Mouse (Mus musculus) testis, adult 2 months (tissue): ENCODE results near the gene Gmppb. TPM values are rescaled to one million over a fixed set of nuclear protein-coding genes. Genes with fewer than 3 reads are reported as not detected.

ENCODE experiments used
- H3K27ac ChIP-seq: fragments of 200-500 bp; 2 replicates; pipeline ENCODE4 v1.5.1; 2012; ENCODE audit warnings: low read depth, low read length; ENCODE audit not compliant: control insufficient read depth, insufficient read depth
- H3K27me3 ChIP-seq: fragments of 200-500 bp; 2 replicates; pipeline ENCODE4 v1.6.1; 2012; ENCODE audit warnings: mild to moderate bottlenecking, low read length, moderate library complexity; ENCODE audit not compliant: control insufficient read depth, insufficient read depth
- H3K36me3 ChIP-seq: fragments of 200-500 bp; 2 replicates; pipeline ENCODE4 v1.6.1; 2012; ENCODE audit warnings: mild to moderate bottlenecking, low read length; ENCODE audit not compliant: control insufficient read depth, insufficient read depth
- H3K4me1 ChIP-seq: fragments of 200-500 bp; 2 replicates; pipeline ENCODE4 v1.6.1; 2012; ENCODE audit warnings: low read length; ENCODE audit not compliant: control insufficient read depth, insufficient read depth
- H3K4me3 ChIP-seq: fragments of 200-500 bp; 2 replicates; pipeline ENCODE4 v1.5.1; 2012; ENCODE audit warnings: low read depth, mild to moderate bottlenecking, low read length, moderate library complexity, mixed read lengths; ENCODE audit not compliant: control insufficient read depth
- CTCF ChIP-seq: fragments of 200-500 bp; IDR thresholded peaks from 2 replicates; pipeline ENCODE4 v1.5.1; 2012; ENCODE audit warnings: low read depth, mild to moderate bottlenecking, inconsistent platforms, low read length, moderate library complexity; ENCODE audit not compliant: control insufficient read depth, insufficient read depth, insufficient replicate concordance
- POLR2A ChIP-seq: fragments of 200-500 bp; IDR thresholded peaks from 2 replicates; pipeline ENCODE4 v1.6.1; 2012; ENCODE audit warnings: low read depth, mild to moderate bottlenecking, inconsistent platforms, low read length, moderate library complexity; ENCODE audit not compliant: control insufficient read depth
- polyA plus RNA-seq: library from polyadenylated mRNA; depleted of rRNA; stranded (reverse); fragments of >200 nt; gene quantifications from 2 replicates; pipeline ENCODE4 v1.2.3, GENCODE M21; 2012

Gene Gmppb
- polyA plus RNA-seq, 1 experiment, result 21.6 TPM

DNA sequence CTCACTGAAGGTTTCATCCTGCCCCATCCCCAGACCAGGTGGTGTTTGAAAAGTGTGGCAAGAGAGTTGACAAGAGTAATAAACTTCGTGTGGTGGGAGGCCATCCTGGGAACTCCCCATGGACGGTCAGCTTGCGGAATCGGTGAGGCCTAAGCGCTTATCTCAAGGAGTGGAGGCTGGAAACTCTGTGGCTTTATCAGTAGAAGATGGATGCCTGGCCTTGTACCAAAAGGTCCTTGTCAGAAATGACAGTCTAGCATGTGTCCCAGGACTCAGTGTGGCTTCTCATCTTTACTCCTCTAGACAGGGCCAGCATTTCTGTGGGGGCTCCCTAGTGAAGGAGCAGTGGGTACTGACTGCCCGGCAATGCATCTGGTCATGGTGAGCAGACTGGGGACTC, 34.5 kb downstream of the Gmppb start:
- no peak for TF ChIP-seq CTCF
- TF ChIP-seq POLR2A, result no peak
- no peak overlapping the region for H3K27ac ChIP-seq
- H3K4me3 ChIP-seq, result no peak overlapping the region
- no peaks in the 10 kb centered on the region for H3K27me3 ChIP-seq
- H3K4me1 ChIP-seq, result peaks cover 15% of the 10 kb centered on the region
- no peaks in the 10 kb centered on the region for H3K36me3 ChIP-seq

DNA sequence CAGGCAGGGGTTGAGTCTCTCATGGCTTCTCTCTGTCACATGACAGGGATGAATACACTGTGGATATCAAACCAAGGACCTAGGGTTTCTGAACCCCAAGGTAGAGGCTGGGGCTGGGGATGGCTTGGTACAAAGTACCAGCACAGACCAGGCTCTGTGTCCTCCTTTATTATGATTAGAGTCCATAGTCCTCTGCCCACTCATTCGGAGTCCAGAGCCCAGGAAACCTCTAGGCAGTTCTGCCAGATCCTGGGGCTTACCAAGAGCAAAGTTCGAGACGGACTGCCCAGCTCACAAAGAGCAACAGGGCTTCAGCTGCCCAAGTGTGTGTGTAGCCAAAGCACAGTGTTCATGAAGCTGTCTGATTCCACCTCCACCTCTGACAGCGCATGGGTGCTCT, 36.2 kb downstream of the Gmppb start:
- no peak overlapping the region for H3K27ac ChIP-seq
- peaks cover 8% of the 10 kb centered on the region for H3K4me1 ChIP-seq
- TF ChIP-seq POLR2A (no peak), CTCF (no peak)
- H3K36me3 ChIP-seq, result no peaks in the 10 kb centered on the region
- H3K4me3 ChIP-seq, result no peak overlapping the region
- no peaks in the 10 kb centered on the region for H3K27me3 ChIP-seq

DNA sequence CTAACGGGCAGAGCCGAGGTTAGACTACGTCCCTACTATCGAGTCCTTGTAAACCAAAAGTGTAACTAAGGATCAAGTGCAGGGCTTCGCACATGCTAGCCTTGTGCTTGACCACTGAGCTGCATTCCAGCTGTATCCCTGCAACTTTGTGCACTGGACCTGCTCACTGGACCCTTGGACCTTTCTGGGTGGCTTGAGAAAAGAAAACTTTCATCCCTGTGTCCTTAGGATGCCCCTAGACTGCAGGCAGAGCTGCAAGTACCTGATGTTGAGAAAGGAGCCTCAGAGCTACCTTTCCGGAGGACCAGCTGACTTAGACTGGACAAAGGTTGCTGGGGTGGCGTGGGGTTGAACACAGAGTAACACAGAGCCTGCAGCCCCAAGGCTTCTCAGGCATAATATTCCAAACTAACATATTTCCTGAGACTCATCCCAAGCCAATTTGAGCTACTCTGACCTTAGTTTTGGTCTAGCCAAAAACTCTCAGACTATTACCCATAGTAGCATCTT, 41.6 kb downstream of the Gmppb start:
- Histone ChIP-seq H3K36me3 (no peaks in the 10 kb centered on the region), H3K4me1 (peaks cover 17% of the 10 kb centered on the region), H3K27me3 (no peaks in the 10 kb centered on the region), H3K27ac (no peak overlapping the region), H3K4me3 (no peak overlapping the region)
- TF ChIP-seq CTCF (no peak), POLR2A (no peak)

DNA sequence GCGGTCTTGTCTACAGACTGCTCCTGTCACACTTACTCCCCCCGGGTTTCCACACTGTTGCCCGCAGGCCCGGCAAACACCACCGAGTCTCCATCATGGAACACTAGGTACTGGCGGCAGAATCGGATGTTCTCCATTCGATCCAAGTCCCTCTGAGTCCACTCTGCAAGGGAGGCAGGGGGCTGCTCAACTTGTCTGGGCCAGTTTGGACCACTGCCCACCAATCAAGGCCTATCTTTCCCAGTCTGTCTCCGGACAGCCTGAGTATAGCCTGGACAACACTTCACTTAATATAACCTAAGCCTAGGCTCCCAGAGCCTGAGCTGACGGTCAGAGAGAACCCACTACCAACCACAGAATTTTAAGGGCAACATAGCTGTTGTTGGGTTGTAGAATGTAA, 44.5 kb downstream of the Gmppb start:
- no peak overlapping the region for H3K27ac ChIP-seq
- H3K27me3 ChIP-seq, result no peaks in the 10 kb centered on the region
- no peak overlapping the region for H3K4me3 ChIP-seq
- H3K36me3 ChIP-seq, result no peaks in the 10 kb centered on the region
- TF ChIP-seq POLR2A (no peak), CTCF (no peak)
- H3K4me1 ChIP-seq, result peaks cover 17% of the 10 kb centered on the region

DNA sequence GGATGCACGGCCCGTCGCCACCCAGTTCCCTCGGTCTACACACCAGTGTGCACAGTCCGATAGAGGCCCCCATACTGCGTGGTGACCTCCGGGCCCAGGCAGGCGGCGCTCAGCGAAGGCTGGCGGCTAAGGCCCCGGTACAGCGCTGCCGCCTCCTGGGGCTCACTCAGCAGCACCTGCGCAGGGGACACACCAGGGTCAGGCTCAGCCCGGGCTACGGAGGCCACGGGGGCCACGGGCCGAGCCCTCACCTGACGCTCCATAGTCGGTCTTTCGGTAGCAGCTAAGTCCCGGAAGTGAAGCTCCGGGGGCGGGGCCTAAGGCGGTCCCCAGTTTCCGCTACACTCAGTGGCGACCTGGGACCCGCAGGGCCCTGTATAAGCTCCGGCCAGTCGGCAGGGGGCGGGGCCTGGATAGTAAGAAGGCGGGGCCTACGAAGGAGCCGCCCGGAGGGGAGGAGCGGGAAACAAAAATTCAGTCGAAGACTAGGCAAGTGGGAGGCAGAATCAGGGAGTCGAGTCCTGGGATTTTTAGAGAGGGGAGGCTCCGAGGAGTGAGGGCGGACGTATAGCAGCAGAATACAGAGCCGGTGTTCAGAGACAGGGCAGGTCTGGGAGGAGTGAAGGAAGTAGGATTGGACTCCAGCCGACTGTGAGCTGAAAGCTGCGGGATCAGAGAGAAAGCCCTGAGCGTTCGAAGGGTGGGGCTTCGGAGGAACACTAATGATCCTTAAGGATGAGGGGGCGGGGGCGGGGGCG, 45.3 kb downstream of the Gmppb start, which contains the start of gene Apeh:
Gene Apeh, minus strand, starts transcription at position 423 of the 758 bp plus-strand sequence.
- peaks cover 17% of the 10 kb centered on the region for H3K4me1 ChIP-seq
- no peaks in the 10 kb centered on the region for H3K36me3 ChIP-seq
- no peaks in the 10 kb centered on the region for H3K27me3 ChIP-seq
- peak within 1 kb of the TSS; percentile 91 for H3K4me3 ChIP-seq
- TF ChIP-seq CTCF (no peak), POLR2A (no peak)
- peak within 1 kb of the TSS; percentile 65 for H3K27ac ChIP-seq

DNA sequence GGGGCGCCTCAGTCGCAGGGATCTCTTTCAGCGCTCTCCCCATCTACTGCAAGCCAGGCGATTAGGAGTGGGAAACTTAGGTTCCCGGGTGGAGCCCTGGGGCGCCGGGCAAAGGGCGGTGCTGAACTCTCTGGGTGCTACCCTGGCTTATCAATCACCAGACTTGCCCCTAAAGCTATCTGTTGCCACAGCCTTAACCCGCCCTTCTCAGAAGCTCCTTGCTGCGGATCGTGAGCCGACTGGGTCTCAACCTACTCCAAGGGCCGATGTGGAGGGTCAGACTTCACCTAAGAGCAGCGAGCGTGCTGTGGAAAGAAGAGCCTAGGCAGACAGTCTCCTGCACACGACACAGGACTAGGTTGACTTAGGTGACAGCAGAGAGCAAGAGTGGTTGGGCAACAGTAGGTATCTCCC, 46.0 kb downstream of the Gmppb start:
- H3K27ac ChIP-seq, result peak overlapping the region; percentile 65; the same call in 1 of the 2 replicates
- H3K27me3 ChIP-seq, result no peaks in the 10 kb centered on the region
- peak overlapping the region; percentile 91 for H3K4me3 ChIP-seq
- H3K4me1 ChIP-seq, result peaks cover 17% of the 10 kb centered on the region
- H3K36me3 ChIP-seq, result no peaks in the 10 kb centered on the region
- TF ChIP-seq CTCF, result no peak
- no peak for TF ChIP-seq POLR2A

DNA sequence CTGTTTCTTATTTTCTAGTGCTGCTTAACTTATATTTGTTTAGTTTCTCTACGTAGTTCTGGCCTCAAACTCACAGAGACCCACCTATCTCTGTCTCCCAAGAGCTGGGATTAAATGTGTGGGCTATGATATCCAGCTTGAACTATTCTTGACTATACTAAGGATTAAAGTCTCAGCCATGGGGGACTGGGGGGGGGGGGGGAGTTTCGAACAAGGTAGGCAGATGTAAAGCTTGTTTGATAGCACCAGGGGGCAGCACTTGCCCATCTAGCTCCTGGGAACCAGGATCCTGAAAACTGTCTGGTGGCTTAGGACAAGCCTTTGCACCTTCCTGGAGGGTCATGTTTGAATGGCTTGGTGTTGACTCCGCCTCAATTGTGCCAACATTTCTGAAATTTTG, 46.5 kb downstream of the Gmppb start:
- H3K27ac ChIP-seq, result no peak overlapping the region
- H3K4me1 ChIP-seq, result peaks cover 17% of the 10 kb centered on the region
- no peaks in the 10 kb centered on the region for H3K27me3 ChIP-seq
- peak; percentile 59; the same call in 1 of the 2 replicates for TF ChIP-seq CTCF
- no peak for TF ChIP-seq POLR2A
- no peak overlapping the region for H3K4me3 ChIP-seq
- H3K36me3 ChIP-seq, result no peaks in the 10 kb centered on the region
